Mouse (Mus musculus) bone marrow, adult 2 months (tissue): ENCODE measurements around the gene Rgs12.

Experiments
- CTCF ChIP-seq: fragments of 200-500 bp; IDR thresholded peaks from 2 replicates; pipeline ENCODE4 v1.5.1; 2011; ENCODE audit warnings: low read length, control low read depth; ENCODE audit not compliant: control insufficient read depth, insufficient read depth
- POLR2A ChIP-seq: fragments of 200-500 bp; IDR thresholded peaks from 2 replicates; pipeline ENCODE4 v1.6.1; 2011; ENCODE audit warnings: low read depth, mild to moderate bottlenecking, control low read depth, low read length, borderline replicate concordance; ENCODE audit not compliant: control insufficient read depth

DNA sequence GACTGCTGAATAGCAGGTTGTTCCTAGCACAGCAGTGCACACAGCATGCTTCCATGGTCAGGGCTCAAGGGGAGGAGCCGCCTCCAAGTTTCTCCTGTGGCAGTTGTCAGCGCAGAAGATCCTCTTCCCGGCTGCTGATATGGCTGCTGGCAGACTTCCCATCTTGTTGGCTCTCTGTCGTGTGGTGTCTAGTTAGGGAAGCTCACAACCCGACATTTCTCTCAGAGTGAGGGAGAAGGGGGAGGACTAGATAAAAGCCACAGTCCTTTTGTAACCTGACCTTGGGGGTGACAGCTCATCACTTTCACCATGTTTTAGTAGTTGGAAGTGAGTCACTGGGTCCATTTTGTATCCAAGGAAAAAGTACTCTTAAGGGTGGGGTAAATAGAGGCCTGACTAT lies 6.4 kb downstream of the Rgs12 start:
- no peak for TF ChIP-seq CTCF
- no peak for TF ChIP-seq POLR2A
